Mouse (Mus musculus) midbrain, embryonic 13.5 days (tissue): ENCODE measurements around the gene Lrrc34. TPM values are rescaled to one million over a fixed set of nuclear protein-coding genes. Genes with fewer than 3 reads are reported as not detected.

Source experiments
- ATAC-seq: fragments of 200-750 bp; cut with Nextera tagmentation; 2 replicates; pipeline ENCODE4 v1.8.0; 2017; ENCODE audit warnings: mild to moderate bottlenecking, moderate TSS enrichment, moderate library complexity
- H3K27ac ChIP-seq: fragments of 300-500 bp; sonication (generic); 2 replicates; pipeline ENCODE4 v1.5.1; 2015; ENCODE audit warnings: inconsistent platforms, mild to moderate bottlenecking, moderate library complexity
- H3K27me3 ChIP-seq: fragments of 300-500 bp; sonication (generic); 2 replicates; pipeline ENCODE4 v1.6.1; 2015; ENCODE audit warnings: mild to moderate bottlenecking, inconsistent platforms
- H3K36me3 ChIP-seq: fragments of 300-500 bp; sonication (generic); 2 replicates; pipeline ENCODE4 v1.6.1; 2015; ENCODE audit warnings: mild to moderate bottlenecking, inconsistent platforms
- H3K4me1 ChIP-seq: fragments of 300-500 bp; sonication (generic); replicated peaks from 2 replicates; pipeline ENCODE4 v1.6.1; 2015; ENCODE audit warnings: inconsistent platforms
- H3K4me2 ChIP-seq: fragments of 300-500 bp; sonication (generic); replicated peaks from 2 replicates; pipeline ENCODE4 v1.6.1; 2015; ENCODE audit warnings: moderate library complexity, mild to moderate bottlenecking, inconsistent platforms
- H3K4me3 ChIP-seq: fragments of 300-500 bp; sonication (generic); replicated peaks from 2 replicates; pipeline ENCODE4 v1.5.1; 2015; ENCODE audit warnings: mild to moderate bottlenecking, inconsistent platforms
- H3K9ac ChIP-seq: fragments of 300-500 bp; sonication (generic); replicated peaks from 2 replicates; pipeline ENCODE4 v1.6.1; 2015; ENCODE audit warnings: mild to moderate bottlenecking, inconsistent platforms
- H3K9me3 ChIP-seq: fragments of 300-500 bp; sonication (generic); 2 replicates; pipeline ENCODE4 v1.6.1; 2016; ENCODE audit warnings: mild to moderate bottlenecking, inconsistent platforms
- WGBS: fragments of 180-500 bp; shearing (Covaris S2); methylation state at CpG from one replicate; pipeline ENCODE4 v1.1.7; 2015; 5-methylcytosine and 5-hydroxymethylcytosine counted together
- polyA plus RNA-seq: library from polyadenylated mRNA; unstranded; fragments of >200 nt; fragmentation: Nextera tagmentation; extraction: Ambion mirVana; gene quantifications from 2 replicates; pipeline ENCODE4 v1.2.1, GENCODE M21; 2015

Lrrc34 gene
- polyA plus RNA-seq, 1 experiment from 2014 or later: 0.93 TPM

GRCm38 (mm10) chr3:30635629-30636028 lies 12.0 kb downstream of the Lrrc34 start:
- Histone ChIP-seq H3K9me3 (no peaks in the 10 kb centered on the region), H3K9ac (no peak overlapping the region), H3K27ac (no peak overlapping the region), H3K36me3 (no peaks in the 10 kb centered on the region), H3K4me1 (no peaks in the 10 kb centered on the region), H3K4me2 (no peak overlapping the region), H3K4me3 (no peak overlapping the region), H3K27me3 (no peaks in the 10 kb centered on the region)
- WGBS: 80% methylated on average over 4 of the region's 4 CpGs
- no peak for ATAC-seq

- H3K4me3 ChIP-seq: no peak overlapping the region
- no peak for ATAC-seq
- H3K36me3 ChIP-seq: no peaks in the 10 kb centered on the region
- H3K9me3 ChIP-seq: no peaks in the 10 kb centered on the region
- 59% methylated on average over 3 of the region's 3 CpGs for WGBS
- H3K9ac ChIP-seq: no peak overlapping the region
- no peak overlapping the region for H3K27ac ChIP-seq
- no peaks in the 10 kb centered on the region for H3K4me1 ChIP-seq
- H3K27me3 ChIP-seq: no peaks in the 10 kb centered on the region
- no peak overlapping the region for H3K4me2 ChIP-seq
Observed at GRCm38 (mm10) chr3:30633681-30634080, 14.0 kb downstream of the Lrrc34 start.

- WGBS: 93% methylated on average over 8 of the region's 8 CpGs
- Histone ChIP-seq H3K4me2 (no peak overlapping the region), H3K27ac (no peak overlapping the region), H3K4me1 (no peaks in the 10 kb centered on the region), H3K9me3 (no peaks in the 10 kb centered on the region), H3K4me3 (no peak overlapping the region), H3K9ac (no peak overlapping the region), H3K27me3 (no peaks in the 10 kb centered on the region), H3K36me3 (peaks cover 49% of the 10 kb centered on the region)
- no peak for ATAC-seq
Observed at GRCm38 (mm10) chr3:30620132-30620531, 27.5 kb downstream of the Lrrc34 start.

- H3K9me3 ChIP-seq: no peaks in the 10 kb centered on the region
- peaks cover 5% of the 10 kb centered on the region; the same call in 1 of the 2 replicates for H3K4me1 ChIP-seq
- ATAC-seq: no peak
- no peak overlapping the region for H3K4me3 ChIP-seq
- H3K9ac ChIP-seq: no peak overlapping the region
- no peaks in the 10 kb centered on the region for H3K27me3 ChIP-seq
- 92% methylated on average over 4 of the region's 4 CpGs for whole genome bisulfite sequencing
- no peak overlapping the region for H3K4me2 ChIP-seq
- peaks cover 74% of the 10 kb centered on the region for H3K36me3 ChIP-seq
- H3K27ac ChIP-seq: no peak overlapping the region
Observed at GRCm38 (mm10) chr3:30610930-30611329, 36.7 kb downstream of the Lrrc34 start.

- no peak overlapping the region for H3K4me2 ChIP-seq
- no peaks in the 10 kb centered on the region for H3K27me3 ChIP-seq
- no peak overlapping the region for H3K4me3 ChIP-seq
- H3K9me3 ChIP-seq: no peaks in the 10 kb centered on the region
- peaks cover 68% of the 10 kb centered on the region for H3K36me3 ChIP-seq
- 88% methylated on average over 3 of the region's 3 CpGs for WGBS
- no peak for ATAC-seq
- H3K9ac ChIP-seq: no peak overlapping the region
- H3K27ac ChIP-seq: no peak overlapping the region
- peaks cover 16% of the 10 kb centered on the region; the same call in 1 of the 2 replicates for H3K4me1 ChIP-seq
Observed at GRCm38 (mm10) chr3:30608999-30609398, 38.7 kb downstream of the Lrrc34 start.

- no peak for ATAC-seq
- H3K9ac ChIP-seq: peak overlapping the region; percentile 90
Observed at GRCm38 (mm10) chr3:30603256-30603655, 44.4 kb downstream of the Lrrc34 start.

GRCm38 (mm10) chr3:30602740-30603098 lies 45.0 kb downstream of the Lrrc34 start:
- 0% methylated on average over 27 of the region's 27 CpGs for WGBS
- peak overlapping the region; percentile 92 for H3K4me3 ChIP-seq
- H3K27ac ChIP-seq: peak overlapping the region; percentile 96
- H3K4me2 ChIP-seq: peak overlapping the region; percentile 83
- H3K9me3 ChIP-seq: no peaks in the 10 kb centered on the region
- no peak for ATAC-seq
- peak overlapping the region; percentile 90 for H3K9ac ChIP-seq
- peaks cover 12% of the 10 kb centered on the region; the same call in 1 of the 2 replicates for H3K27me3 ChIP-seq
- peaks cover 34% of the 10 kb centered on the region for H3K4me1 ChIP-seq
- peaks cover 23% of the 10 kb centered on the region for H3K36me3 ChIP-seq

More at GRCm38 (mm10) chr3:30603256-30603655, 44.4 kb downstream of the Lrrc34 start:
- Histone ChIP-seq H3K27me3 (peaks cover 8% of the 10 kb centered on the region; the same call in 1 of the 2 replicates), H3K4me3 (peak overlapping the region; percentile 92), H3K9me3 (no peaks in the 10 kb centered on the region), H3K4me1 (peaks cover 36% of the 10 kb centered on the region), H3K36me3 (peaks cover 27% of the 10 kb centered on the region), H3K4me2 (peak overlapping the region; percentile 83), H3K27ac (no peak overlapping the region)
- 28% methylated on average over 10 of the region's 10 CpGs for WGBS

- WGBS: under 1% methylated on average over 40 of the region's 40 CpGs
- Histone ChIP-seq H3K27ac (peak within 1 kb of the TSS; percentile 96), H3K27me3 (peaks cover 16% of the 10 kb centered on the region; the same call in 1 of the 2 replicates), H3K4me3 (peak within 1 kb of the TSS; percentile 92), H3K9me3 (no peaks in the 10 kb centered on the region), H3K4me1 (peaks cover 34% of the 10 kb centered on the region), H3K36me3 (peaks cover 18% of the 10 kb centered on the region), H3K9ac (peak within 1 kb of the TSS; percentile 90), H3K4me2 (peak within 1 kb of the TSS; percentile 83)
- ATAC-seq: peak; percentile 96
Observed at GRCm38 (mm10) chr3:30602065-30602739, 45.5 kb downstream of the Lrrc34 start, which contains the start of gene Mynn. TSS of gene Mynn (plus strand) at chr3:30602065.

- peaks cover 15% of the 10 kb centered on the region for H3K36me3 ChIP-seq
- WGBS: 1% methylated on average over 13 of the region's 13 CpGs
- ATAC-seq: no peak
- H3K27ac ChIP-seq: peak overlapping the region; percentile 96
- peaks cover 17% of the 10 kb centered on the region; the same call in 1 of the 2 replicates for H3K27me3 ChIP-seq
- H3K4me1 ChIP-seq: peaks cover 34% of the 10 kb centered on the region
- peak overlapping the region; percentile 92 for H3K4me3 ChIP-seq
- H3K4me2 ChIP-seq: peak overlapping the region; percentile 83
- peak overlapping the region; percentile 90 for H3K9ac ChIP-seq
- no peaks in the 10 kb centered on the region for H3K9me3 ChIP-seq
Observed at GRCm38 (mm10) chr3:30601610-30602064, 46.0 kb downstream of the Lrrc34 start.

- peak overlapping the region; percentile 92 for H3K4me3 ChIP-seq
- peaks cover 34% of the 10 kb centered on the region for H3K4me1 ChIP-seq
- no peak for ATAC-seq
- H3K27me3 ChIP-seq: peaks cover 17% of the 10 kb centered on the region; the same call in 1 of the 2 replicates
- no peak overlapping the region for H3K9ac ChIP-seq
- H3K36me3 ChIP-seq: peaks cover 12% of the 10 kb centered on the region
- H3K4me2 ChIP-seq: peak overlapping the region; percentile 83
- no peaks in the 10 kb centered on the region for H3K9me3 ChIP-seq
- under 1% methylated on average over 17 of the region's 17 CpGs for WGBS
- H3K27ac ChIP-seq: peak overlapping the region; percentile 65; the same call in 1 of the 2 replicates
Observed at GRCm38 (mm10) chr3:30601175-30601574, 46.5 kb downstream of the Lrrc34 start.

- ATAC-seq: no peak
- Histone ChIP-seq H3K4me3 (peak overlapping the region; percentile 92), H3K27me3 (peaks cover 17% of the 10 kb centered on the region; the same call in 1 of the 2 replicates), H3K4me2 (peak overlapping the region; percentile 83), H3K36me3 (peaks cover 10% of the 10 kb centered on the region), H3K4me1 (peaks cover 35% of the 10 kb centered on the region), H3K9me3 (no peaks in the 10 kb centered on the region), H3K9ac (peak overlapping the region; percentile 69; the same call in 1 of the 2 replicates), H3K27ac (peak overlapping the region; percentile 52; the same call in 1 of the 2 replicates)
- under 1% methylated on average over 14 of the region's 14 CpGs for WGBS
Observed at GRCm38 (mm10) chr3:30600717-30601116, 47.0 kb downstream of the Lrrc34 start.
